Mouse (Mus musculus): Measurements from ENCODE around the gene Akp3.

GRCm38 (mm10) chr1:87141550-87141949, 16.8 kb downstream of the Akp3 start:
- TF ChIP-seq CTCF (IDR thresholded peaks at IDR 0.05; ENCODE audit: low read depth, low read length) (no peak), POLR2A (IDR thresholded peaks at IDR 0.05; ENCODE audit: extremely low read depth, insufficient read depth, low read length) (no peak)

Measured in liver, adult 2 months (tissue).